Mouse (Mus musculus): ENCODE results near the gene Gm17728.

GRCm38 (mm10) chr17:9419016-9419415 lies 2.8 kb upstream of the Gm17728 start:
- TF ChIP-seq CTCF (IDR thresholded peaks at IDR 0.05; ENCODE audit: insufficient read depth, low read length) (no peak), POLR2A (IDR thresholded peaks at IDR 0.05; ENCODE audit: borderline replicate concordance, extremely low read depth, low read depth, low read length) (no peak)

Measured in lung, adult 2 months (tissue).